Mouse (Mus musculus) erythroid progenitor cell, adult 5-6 weeks (primary cell): ENCODE measurements around the gene Tbc1d8. TPM values are rescaled to one million over a fixed set of nuclear protein-coding genes. Genes with fewer than 3 reads are reported as not detected.

Source experiments
- ATAC-seq: replicated peaks from 2 replicates; pipeline ENCODE4 v1.8.0; 2016; ENCODE audit warnings: moderate number of reproducible peaks, mild to moderate bottlenecking, moderate TSS enrichment, inconsistent platforms; ENCODE audit not compliant: poor library complexity, low FRiP score, severe bottlenecking
- total RNA-seq, 2 experiments: library from RNA; stranded (forward) in 1 of 2; stranded (reverse) in 1 of 2; fragments of 150-400 nt in 1 of 2; fragments of 186-747, 209-891 nt in 1 of 2; gene quantifications; 2 replicates each; pipeline versions ENCODE4 v1.2.3 to v1.2.4; 2015 to 2017; ENCODE audit warnings: low replicate concordance in 2 of 2

Tbc1d8 gene
- total RNA-seq, 2 experiments from 2014 or later, result 3.3 to 25.2 TPM

DNA sequence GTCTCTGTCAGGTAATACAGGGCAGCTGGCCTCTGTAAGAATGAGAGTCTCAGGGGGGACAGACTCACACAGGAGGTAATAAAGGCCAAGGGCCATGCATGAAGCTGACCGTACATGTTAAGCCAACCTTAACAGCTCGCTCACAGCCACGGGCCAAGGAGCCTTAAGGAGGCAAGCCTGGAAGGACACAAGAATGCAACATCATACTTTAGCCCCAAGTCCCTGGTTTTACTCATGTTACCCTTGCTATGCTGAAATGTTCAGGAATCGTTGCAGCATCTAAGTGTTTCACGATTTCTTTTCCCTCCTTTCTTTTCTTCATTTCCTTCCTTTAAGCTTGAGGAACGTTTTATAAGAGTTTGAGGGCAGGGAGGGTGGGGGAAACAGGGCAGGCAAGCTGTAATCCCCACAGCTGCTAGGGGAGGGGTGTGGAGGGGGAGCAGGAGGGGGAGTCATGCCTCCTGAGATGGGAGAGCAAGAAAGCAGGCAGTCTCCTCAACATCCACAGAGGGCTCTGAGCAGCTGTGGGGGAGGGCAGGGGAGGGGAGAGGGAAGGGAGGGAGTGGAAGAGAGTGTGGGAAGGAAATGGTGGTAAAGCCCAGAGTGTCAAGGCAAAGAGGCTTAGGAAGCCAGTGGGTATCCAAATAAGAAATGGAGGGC is 28.4 kb downstream of the Tbc1d8 start:
- no peak for ATAC-seq

DNA sequence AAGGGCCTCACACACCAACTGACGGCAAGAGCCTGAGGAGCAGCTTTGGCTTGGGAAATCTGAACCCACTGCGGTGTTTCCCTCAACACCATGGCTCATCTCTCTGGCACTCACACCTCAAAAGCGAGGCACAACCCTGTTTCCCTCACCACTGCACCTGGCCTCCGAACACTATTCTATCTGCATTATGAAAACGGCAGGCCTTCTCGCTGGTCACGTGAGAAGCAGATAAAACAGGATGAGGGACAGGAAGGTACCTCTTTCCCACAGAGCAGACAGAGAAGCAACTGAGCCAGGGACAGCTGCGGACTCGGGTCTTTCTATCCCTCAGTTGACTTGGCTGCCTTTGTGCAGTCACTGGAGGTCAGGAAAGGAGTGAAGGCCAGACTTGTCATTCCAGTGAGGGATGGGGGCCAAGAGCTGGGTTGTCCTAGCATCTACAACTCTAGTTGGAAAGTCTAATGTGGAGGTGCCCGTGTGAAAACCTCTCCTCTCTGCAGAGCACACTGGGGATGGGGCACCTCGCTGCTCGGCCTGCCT is 29.2 kb downstream of the Tbc1d8 start:
- ATAC-seq, result no peak

DNA sequence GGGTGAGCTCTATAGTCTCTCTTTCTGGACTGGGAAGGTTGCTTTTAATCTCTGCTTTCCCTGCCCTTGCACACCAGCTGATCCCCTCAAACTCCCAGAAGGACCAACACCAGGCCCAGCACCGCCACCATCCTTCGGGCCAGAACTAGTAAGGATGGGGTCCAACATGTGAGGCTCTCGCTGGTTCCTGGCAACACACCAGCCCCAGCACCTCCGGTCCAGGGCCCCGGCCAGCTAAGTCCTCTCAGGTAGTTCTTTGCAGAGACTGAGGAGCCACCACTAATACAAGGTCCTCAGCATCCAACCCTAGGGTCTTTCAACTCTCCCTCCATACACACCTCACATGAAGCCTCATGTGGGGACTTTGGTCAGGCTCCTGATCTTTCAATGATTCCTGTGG is 29.7 kb downstream of the Tbc1d8 start:
- no peak for ATAC-seq

DNA sequence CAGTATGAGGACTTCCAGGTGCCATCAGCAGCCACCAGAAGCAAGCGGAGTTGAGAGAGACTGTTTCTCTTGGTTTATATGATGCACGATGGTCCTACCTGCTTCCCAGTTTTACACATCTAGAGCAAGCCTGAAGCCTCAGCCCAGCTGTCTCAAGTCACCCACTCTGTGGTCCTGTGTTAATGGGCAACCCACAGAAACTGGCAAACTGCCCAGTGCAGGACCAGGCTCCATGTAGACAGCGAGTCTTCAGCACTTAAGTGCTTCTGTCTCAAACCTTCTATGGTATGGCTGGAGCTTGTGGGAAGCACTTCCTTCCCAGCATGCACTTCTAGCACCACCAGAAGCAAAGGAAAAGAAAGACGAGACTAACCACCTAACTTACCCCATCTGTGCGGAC is 30.3 kb downstream of the Tbc1d8 start:
- no peak for ATAC-seq

DNA sequence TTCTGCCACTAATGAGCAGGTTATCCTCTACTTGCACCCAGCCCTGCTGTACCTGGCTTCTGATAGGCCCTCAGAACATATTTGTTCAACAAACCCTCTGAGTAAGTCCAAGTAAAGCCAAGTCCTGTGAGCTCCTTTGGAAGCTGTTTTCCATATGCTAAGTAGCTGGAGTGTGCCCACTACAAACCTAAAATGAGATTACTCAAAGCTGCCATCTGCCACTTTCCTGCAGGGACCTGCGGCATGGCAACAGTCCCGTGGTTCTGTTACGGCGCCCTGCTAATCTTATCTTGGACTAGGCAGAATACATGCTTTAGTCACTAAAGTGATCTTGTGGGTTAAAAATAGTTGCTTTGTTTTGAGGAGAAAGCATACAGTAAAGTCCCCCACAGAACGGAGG is 32.4 kb downstream of the Tbc1d8 start:
- no peak for ATAC-seq

DNA sequence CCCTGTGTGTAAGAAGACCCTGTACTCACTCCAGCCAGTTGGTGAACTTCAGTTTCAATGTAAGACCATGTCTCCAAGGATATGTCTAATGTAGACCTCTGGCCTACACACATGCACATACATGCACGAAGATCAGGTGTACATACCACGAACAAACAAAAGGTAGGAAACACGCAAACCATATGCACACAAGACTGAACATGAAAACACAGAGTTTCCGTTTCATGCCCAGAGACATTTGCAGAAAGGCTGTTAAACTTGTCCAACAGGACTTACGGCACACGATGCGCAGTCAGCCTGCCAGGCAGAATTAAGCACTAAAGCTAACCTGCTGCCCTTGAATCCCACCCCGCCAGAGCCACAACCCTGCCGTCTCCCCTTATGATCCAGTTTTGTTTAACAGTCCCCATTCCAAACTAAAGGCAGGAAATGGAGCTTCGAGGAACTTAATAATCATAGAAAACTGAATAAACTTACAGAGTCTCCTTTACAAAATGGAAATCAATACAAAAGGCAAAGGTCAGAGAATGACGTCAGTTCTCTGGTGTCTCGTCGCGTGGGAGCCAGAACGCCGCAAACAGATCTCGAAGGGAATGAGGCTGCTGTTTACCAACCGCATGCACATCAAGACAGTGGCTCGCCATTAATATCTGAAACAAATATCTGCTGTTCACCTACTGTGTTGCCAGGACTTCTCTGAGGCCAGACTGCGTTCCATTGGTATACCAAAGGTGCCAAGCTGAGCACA is 33.1 kb downstream of the Tbc1d8 start:
- no peak for ATAC-seq

DNA sequence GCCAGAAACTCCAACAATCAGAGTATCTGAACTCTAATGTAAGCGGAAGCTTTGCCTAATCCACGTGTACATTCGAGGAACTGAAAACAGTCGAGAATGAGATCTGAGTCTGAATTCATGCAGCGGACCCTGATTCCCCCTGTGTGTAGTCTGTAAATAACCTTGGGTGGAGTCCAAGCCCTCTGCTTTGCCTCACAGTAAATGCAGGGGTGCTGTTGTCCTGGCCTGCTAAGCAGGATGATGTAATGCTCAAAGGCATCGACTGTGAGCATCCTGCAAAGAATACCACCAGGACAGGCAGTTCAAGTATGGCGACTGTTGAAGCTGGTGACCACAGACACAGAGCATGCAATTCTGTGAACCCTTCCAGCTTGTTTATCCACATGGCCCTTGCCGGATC is 34.8 kb downstream of the Tbc1d8 start:
- ATAC-seq, result no peak

DNA sequence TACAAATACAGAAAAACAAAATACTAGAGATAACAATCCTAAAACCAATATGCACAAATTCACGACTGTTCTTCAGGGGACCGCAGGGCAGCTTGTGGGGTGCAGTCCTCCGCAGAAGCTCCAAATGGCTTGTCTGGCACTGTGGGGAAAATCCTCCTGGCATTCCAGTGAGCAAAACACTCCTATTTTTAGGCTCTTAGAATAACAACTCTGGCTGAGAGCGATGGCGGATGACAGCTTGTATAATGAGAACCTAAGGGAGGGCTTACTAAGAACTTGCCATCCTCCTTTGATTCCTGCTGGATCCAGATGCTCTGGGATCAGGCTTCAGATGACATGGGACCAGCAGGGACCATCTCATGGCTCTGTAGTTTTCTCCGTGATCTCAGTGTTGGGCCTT is 36.9 kb downstream of the Tbc1d8 start:
- no peak for ATAC-seq

DNA sequence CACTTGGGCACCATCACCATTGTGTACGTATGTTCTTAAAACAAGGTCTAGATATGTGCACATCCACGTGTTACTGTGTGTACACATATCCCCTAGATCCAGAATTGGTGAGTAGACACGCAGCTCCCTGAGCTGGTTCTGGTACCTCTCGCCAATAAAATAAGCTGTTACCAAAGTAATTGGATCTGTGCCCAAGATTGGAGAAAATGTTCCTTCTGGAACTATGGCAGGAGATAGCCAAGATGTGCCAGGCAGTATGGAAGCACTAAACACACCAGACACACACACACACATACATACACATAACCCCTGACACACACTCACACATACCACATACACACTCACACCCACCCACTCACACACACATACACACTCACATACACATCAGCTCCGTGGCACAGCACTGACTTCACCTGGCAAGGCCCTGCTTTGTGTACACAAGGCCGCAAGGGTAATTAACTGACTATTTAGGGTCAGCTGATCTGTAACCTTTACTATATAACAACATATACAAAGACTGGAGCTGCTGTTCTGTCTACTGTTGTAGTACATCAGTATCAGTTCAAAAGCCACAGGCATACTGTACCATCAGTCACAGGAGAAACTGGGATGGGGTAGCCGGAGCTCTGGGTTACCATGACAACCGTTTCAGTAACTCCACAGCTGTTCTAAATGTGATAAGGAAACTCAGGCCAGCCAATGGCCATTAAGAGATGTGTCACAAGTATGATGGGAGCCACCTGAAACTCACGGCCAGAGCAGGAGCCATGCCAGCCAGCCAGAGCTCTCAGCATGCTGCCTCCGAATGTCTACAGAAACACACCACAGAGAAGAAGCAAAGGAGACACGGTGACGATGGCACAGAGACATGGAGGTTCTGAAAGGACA is 38.6 kb downstream of the Tbc1d8 start:
- peak; percentile 47 for ATAC-seq

DNA sequence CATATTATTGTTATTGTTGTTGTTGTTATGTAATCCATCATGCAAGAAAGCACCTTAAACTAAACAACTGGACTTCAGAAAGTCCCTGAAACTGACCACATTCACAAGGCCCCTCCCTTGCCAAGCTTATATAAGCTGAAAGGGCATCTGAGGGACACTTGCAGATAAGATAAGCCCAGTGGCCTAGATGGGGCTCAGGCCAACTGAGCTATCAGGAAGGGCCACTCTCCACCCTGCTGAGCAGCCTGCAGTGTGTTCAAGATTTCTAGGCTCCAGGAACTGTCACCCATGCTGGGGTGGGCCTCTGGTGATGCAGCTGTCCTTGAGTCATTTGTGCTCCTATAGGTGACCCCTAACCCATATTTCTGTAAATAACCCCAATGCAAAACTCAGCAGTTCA is 39.9 kb downstream of the Tbc1d8 start:
- peak; percentile 61 for ATAC-seq

DNA sequence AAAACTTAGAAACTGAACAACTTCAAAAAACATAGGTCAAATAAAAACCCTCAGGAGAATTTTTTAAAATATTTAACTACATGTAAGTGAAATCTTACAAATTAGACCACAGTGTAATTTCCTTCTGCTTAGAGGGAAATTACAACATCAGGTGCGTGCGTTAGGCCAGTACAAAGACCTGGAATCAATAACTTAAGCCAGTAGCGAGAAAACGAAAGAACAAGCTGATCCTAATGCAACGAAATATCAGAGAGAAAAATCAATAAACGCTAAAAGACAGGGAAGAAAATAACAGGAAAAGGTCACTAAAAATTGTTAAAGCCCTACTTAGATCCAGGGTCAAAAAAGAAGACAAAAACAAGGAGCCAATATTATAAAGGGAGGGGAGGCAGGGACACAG is 44.3 kb downstream of the Tbc1d8 start:
- ATAC-seq, result no peak

DNA sequence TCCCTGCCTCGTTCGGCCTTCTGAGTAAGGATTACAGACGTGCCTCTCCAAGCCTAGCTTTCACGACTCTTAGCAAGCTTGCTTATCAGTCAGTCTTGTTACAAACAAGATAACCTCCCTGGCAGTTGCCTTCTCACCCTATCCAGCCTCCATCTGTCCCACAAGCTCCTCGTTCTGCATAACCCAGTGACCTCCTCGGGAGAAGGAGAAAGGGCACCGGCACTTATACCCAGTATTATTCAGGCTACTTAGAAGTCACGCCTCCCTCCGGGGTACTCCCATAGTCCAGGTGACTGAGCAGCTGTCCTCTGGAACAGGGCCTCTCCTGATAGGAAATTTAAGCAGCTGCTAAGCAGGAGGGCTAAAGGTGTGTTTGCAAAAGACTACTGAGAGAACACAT is 48.5 kb downstream of the Tbc1d8 start:
- peak; percentile 66 for ATAC-seq

DNA sequence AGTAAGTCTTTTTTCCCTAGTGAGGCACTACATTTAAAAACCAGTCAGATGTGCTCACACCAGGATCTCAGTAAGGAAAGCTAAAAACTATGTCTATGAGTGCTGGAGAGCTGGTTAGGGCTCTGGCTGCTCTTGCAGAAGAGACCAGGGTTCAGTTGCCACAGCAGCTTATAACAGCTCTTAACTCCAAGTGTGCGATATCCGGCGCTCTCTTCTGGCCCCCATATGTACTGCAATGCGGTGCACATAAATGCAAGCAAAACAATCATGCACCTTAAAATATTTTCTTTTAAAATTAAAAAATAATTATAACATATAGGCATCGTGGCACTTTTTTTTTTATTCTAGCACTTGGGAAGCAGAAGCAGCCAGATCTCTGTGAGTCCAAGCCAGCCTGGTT is 49.5 kb downstream of the Tbc1d8 start:
- no peak for ATAC-seq

DNA sequence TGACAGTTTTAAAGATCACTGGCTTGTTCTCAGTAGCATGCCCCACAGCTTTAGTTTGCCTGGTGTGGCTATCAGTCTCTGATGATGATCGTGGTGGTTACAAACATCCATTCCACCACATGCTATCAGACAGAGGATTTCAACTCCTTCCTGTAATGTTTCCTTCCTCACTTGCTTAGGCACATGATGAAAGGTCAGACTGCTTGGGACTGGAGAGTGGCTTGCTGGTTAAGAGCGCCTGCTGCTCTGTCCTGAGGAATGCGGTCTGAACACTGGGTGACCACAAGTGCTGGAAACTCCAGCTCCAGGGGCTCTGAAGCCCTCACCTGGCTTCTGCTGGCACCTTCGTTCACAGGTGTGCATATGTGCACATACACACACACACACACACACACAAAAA is 50.3 kb downstream of the Tbc1d8 start:
- no peak for ATAC-seq

DNA sequence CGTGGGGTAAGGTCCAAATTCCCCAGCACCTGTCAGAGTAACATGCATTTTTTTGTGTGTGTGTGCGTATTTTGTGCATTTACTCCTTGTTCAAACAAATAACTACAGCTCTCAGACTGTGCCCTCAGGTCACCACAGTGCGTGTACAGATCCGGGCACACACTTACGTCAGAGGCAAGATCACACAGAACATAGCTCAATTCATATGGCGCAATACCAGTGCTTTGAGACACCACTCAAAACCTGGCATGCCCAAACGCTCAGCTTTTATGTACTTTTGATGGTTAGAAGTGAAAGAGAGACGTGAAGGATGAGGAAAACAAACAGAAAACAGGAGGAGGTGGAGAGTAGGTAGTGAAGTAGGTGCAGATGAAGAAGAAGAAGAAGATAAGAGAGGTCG is 53.1 kb downstream of the Tbc1d8 start:
- ATAC-seq, result no peak

DNA sequence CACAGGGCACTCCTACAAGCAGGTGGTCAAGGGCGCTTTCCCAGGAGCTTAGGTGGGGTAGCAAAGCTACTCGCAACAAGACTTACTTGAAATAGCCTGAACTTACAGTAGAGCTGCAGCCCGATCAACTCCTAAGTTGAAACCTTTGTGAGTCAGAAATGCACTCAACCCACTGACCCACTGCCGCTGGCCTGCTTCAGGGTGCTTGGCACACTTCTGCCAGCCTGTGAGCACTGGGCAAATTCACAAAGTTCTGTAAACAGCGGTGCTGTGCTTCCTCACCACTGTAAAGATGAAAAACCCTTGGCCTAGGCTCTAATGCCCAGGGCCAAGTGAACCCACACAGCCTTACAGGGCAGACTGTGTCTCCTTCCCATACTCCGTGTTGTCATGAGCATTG is 57.6 kb downstream of the Tbc1d8 start:
- no peak for ATAC-seq

DNA sequence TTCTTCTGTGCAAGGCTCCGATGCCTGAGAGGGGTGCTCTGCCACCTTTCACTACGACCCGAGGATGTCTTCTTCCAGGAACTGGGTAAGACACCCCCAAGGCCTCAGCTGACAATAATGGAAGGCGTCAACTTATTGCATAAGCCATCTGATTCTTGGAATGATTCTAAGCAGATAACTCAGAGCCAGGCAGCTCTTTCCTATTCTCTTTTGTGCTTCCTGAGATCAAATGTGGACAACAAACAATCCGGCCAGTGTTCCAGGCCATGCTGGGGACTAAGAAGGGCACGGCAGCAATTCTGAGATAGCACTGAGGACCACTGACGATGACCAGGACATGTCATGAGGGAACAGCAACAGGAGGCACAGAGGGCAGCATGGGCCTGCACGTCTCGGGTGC is 59.7 kb downstream of the Tbc1d8 start:
- ATAC-seq, result no peak

DNA sequence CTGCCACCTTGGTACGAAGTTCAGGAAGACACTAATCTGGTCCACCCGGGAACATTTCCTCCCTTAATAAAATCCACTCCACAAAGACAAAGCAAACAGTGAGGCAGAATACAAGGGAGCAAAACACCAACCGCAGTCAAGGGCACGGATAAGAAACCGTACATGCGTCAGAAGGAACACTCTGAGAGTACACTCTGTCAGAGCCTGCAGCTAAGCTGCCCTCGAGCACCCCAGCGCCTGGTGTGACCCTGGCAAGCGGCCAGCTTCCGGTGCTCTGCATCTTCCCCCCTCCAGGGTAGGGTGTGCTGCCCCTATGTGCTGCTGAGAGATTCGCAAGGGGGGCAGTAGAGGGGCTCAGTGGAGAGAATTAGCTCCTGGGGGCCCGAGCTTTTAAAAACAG is 60.7 kb downstream of the Tbc1d8 start:
- no peak for ATAC-seq

DNA sequence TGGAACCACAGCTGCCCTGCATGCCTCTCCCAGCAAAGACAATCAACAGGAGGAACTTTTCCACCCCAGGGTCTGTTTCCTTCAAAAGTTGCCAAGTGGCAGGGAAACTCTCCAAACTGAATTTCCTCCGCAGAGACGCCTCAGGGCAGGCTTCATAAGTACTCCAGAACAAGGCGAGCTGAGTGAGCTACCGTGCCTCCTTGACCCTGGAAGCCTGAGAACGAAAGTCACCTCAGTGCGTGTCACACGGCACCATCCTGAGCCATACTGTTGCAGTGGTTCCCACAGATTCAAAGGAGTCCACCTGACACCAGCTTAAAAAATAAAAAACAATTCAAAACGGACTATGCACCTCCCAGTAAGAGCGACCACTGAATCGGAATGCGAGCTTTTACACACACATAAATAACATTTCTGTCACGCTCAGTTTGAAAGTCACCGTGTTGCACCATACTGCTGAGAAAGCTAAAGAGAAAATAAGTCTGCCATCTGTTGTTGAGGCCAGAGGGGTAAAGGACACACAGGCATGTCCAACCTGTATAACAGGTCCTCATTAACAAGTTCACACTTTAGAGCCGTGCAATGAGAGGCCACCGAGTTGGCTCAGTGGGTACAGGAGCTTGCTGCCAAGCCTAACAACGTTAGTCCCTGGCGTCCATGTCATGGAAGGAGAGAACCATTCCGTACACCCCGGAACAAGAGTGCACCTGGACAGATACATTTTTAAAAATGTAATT is 68.3 kb downstream of the Tbc1d8 start:
- ATAC-seq, result no peak

DNA sequence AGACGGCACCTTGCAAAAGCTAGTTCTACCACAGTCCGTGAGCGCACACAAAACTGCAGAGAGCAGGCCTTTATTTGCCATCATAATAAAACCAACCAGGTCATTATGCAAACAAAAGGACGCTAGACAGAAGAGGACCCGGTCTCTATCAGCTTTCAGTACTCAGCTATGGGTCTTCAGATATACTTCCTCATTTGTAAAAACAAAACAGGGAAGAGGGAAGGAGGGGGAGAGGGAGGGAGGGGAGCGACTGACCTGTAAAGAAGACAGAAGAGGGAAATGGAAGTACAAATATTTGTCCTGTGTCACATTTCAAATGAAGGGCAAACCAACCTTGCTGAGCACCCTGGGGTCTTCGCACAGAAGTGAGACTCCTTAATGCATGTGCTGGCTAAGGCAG is 69.9 kb downstream of the Tbc1d8 start:
- ATAC-seq, result no peak
